Mouse (Mus musculus) intestine, postnatal 0 days (tissue): ENCODE data around the gene Nek3. TPM values are rescaled to one million over a fixed set of nuclear protein-coding genes. Genes with fewer than 3 reads are reported as not detected.

Source experiments
- ATAC-seq: fragments of 200-750 bp; cut with Nextera tagmentation; 2 replicates; pipeline ENCODE4 v1.8.0; 2017; ENCODE audit warnings: mild to moderate bottlenecking, moderate TSS enrichment, moderate library complexity
- H3K27ac ChIP-seq: fragments of 300-500 bp; sonication (generic); 2 replicates; pipeline ENCODE4 v1.5.1; 2014; ENCODE audit warnings: mild to moderate bottlenecking, low read depth, low read length, moderate library complexity
- H3K27me3 ChIP-seq: fragments of 300-500 bp; sonication (generic); replicated peaks from 2 replicates; pipeline ENCODE4 v1.6.1; 2014; ENCODE audit warnings: low read length, mixed read lengths; ENCODE audit not compliant: control insufficient read depth, insufficient read depth
- H3K36me3 ChIP-seq: fragments of 300-500 bp; sonication (generic); 2 replicates; pipeline ENCODE4 v1.6.1; 2014; ENCODE audit warnings: mild to moderate bottlenecking, moderate library complexity; ENCODE audit not compliant: control insufficient read depth, insufficient read depth
- H3K4me1 ChIP-seq: fragments of 300-500 bp; sonication (generic); replicated peaks from 2 replicates; pipeline ENCODE4 v1.6.1; 2014; ENCODE audit warnings: antibody characterized with exemption, low read length, mixed read lengths; ENCODE audit not compliant: control insufficient read depth, insufficient read depth
- H3K4me2 ChIP-seq: fragments of 300-500 bp; sonication (generic); replicated peaks from 2 replicates; pipeline ENCODE4 v1.6.1; 2014; ENCODE audit warnings: low read depth, mild to moderate bottlenecking, moderate library complexity
- H3K4me3 ChIP-seq: fragments of 300-500 bp; sonication (generic); 2 replicates; pipeline ENCODE4 v1.5.1; 2014; ENCODE audit warnings: low read depth, low read length
- H3K9ac ChIP-seq: fragments of 300-500 bp; sonication (generic); 2 replicates; pipeline ENCODE4 v1.6.1; 2014; ENCODE audit warnings: mild to moderate bottlenecking, low read depth, low read length
- H3K9me3 ChIP-seq: fragments of 300-500 bp; sonication (generic); 2 replicates; pipeline ENCODE4 v1.6.1; 2016; ENCODE audit warnings: mixed run types; ENCODE audit not compliant: control insufficient read depth
- CTCF ChIP-seq: sonication (generic); IDR thresholded peaks from 2 replicates; pipeline ENCODE4 v1.5.1; 2016; ENCODE audit warnings: low read depth, mild to moderate bottlenecking, control low read depth, antibody characterized with exemption, moderate library complexity
- WGBS: fragments of 180-500 bp; shearing (Covaris S2); extraction: QIAGEN DNeasy Blood & Tissue Kit; methylation state at CpG from one replicate; pipeline ENCODE4 v1.1.7; 2014; 5-methylcytosine and 5-hydroxymethylcytosine counted together
- polyA plus RNA-seq: library from polyadenylated mRNA; unstranded; fragments of >200 nt; fragmentation: Nextera tagmentation; extraction: Ambion mirVana; gene quantifications from 2 replicates; pipeline ENCODE4 v1.2.1, GENCODE M21; 2015

Nek3 gene
- polyA plus RNA-seq, 1 experiment from 2014 or later: 5.2 TPM

DNA sequence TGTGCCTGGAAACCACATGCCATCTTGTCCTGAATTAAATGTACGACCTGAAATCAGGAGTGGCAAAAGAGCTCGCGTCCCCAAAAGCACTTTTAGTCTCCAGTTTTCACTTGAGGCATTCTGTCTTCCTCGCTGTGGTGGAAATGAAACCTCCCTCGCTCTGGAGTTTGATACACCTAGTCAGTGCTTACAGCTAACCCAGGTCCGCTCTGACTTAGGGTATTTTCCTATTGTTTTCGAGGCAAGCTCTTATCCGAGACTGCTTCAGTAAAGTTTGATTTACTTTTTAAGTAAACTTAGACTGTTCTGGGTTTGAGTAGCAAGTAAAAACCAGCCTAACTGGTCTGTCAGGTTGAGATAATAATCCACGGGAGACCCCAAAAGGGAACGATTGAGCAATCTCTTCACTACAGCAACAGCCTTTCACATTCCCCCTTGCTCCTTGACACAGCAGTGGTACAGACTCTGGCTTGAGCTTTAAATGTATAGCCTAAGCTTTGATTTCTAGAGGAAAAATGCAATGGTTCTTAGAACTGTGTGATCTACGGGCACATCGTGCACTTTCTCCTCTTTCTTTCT lies 27.3 kb upstream of the Nek3 start:
- no peaks in the 10 kb centered on the region for H3K4me1 ChIP-seq
- peak overlapping the region; percentile 77 for H3K4me2 ChIP-seq
- H3K9ac ChIP-seq: peak overlapping the region; percentile 91
- 8% methylated on average over 12 of the region's 12 CpGs for WGBS
- H3K4me3 ChIP-seq: peak overlapping the region; percentile 86
- ATAC-seq: no peak
- no peaks in the 10 kb centered on the region for H3K9me3 ChIP-seq
- H3K36me3 ChIP-seq: no peaks in the 10 kb centered on the region
- no peaks in the 10 kb centered on the region for H3K27me3 ChIP-seq
- no peak for TF ChIP-seq CTCF
- H3K27ac ChIP-seq: peak overlapping the region; percentile 98

DNA sequence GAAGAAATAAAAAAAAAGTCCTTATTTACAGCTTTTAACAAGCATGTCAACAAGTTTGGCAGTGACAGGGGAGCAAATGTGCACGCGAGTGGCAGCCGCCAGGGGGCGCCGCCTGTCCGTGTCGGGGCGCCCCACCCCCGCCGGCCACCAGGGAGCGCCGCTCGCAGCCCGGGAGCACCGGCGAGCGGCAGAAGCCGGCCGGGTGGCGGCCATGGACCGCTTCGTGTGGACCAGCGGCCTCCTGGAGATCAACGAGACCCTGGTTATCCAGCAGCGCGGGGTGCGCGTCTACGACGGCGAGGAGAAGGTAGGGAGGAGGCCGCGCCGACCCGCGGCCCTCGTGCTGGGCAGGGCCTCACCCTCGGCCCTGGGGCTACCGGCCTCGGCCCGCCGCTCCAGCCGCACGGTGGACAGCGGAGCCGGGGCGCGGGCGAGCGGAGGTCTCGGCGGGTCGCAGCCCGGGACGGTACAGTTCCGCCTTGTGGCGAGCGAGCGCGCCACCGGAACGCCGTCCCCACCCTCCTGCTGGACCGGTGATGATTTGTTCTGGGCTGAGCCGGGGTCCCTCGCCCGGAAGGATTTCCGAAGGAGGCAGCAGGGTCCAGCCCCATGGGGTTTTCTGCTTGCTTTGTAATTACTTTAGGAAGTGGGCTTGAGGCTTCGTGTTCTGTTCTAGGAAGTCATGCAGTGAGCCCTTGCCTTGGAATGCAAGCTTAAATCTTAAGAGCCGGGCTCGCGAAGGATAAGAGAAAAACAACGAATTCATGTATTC lies 26.6 kb upstream of the Nek3 start, which contains the start of gene Vps36:
Vps36 (plus strand) TSS at position 150 of the 772 bp plus-strand sequence.
- ATAC-seq: peak; percentile 97
- peak within 1 kb of the TSS; percentile 77 for H3K4me2 ChIP-seq
- WGBS: under 1% methylated on average over 73 of the region's 73 CpGs
- H3K9me3 ChIP-seq: no peaks in the 10 kb centered on the region
- TF ChIP-seq CTCF: peak; percentile 97
- peak within 1 kb of the TSS; percentile 98 for H3K27ac ChIP-seq
- no peaks in the 10 kb centered on the region for H3K4me1 ChIP-seq
- H3K27me3 ChIP-seq: no peaks in the 10 kb centered on the region
- H3K9ac ChIP-seq: peak within 1 kb of the TSS; percentile 91
- peak within 1 kb of the TSS; percentile 86 for H3K4me3 ChIP-seq
- no peaks in the 10 kb centered on the region for H3K36me3 ChIP-seq

DNA sequence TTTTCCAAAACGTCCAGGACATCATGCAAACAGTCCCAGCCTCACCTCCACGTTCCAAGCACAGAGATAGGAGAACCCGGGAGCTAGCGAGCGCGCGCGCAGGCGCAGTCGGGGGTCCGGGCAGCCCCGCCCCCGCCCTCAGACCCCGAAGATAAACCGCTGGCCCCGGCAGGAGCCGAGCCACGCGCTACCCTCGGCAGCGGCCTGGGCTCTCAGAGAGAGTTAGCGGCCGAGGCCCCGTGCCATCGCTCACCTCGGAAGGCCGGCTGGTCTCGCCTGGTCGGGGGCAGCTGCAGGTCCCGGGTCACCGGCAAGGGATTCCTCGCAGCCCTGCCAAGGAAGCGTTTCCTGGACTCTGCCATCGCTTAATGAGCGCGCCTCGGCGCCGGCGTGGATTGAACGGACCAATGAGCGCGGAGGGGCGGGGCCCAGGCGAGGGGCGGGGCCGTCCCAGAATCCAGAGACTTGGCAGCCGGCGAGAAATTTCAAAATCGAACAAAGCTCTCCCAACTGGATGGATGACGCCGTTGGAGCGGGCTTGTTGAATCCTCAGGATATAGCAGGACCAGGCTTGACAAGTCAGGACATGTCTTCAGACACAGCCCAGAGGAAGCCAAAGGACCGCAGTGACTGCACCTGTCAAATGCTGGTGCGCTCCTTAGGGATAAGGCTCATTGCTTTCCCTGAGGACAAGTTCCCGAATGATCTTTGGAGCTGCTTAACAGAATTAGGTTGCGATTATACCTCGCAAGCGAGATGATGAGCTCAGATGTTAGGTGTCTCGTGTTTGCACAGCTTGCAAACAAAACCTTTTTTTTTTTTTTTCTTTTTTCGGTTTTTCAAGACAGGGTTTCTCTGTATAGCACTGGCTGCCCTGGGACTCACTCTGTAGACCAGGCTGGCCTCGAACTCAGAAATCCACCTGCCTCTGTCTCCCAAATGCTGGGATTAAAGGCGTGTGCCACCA lies 19.5 kb upstream of the Nek3 start, which contains the start of gene Ckap2:
Ckap2 (minus strand) TSS at position 389 of the 967 bp plus-strand sequence.
- H3K4me1 ChIP-seq: no peaks in the 10 kb centered on the region
- peak within 1 kb of the TSS; percentile 92 for H3K4me2 ChIP-seq
- H3K27me3 ChIP-seq: no peaks in the 10 kb centered on the region
- no peaks in the 10 kb centered on the region; the same call in 1 of the 2 replicates for H3K36me3 ChIP-seq
- H3K27ac ChIP-seq: peak within 1 kb of the TSS; percentile 57; the same call in 1 of the 2 replicates
- peak; percentile 98 for ATAC-seq
- no peak for TF ChIP-seq CTCF
- peak within 1 kb of the TSS; percentile 56 for H3K9ac ChIP-seq
- H3K4me3 ChIP-seq: peak within 1 kb of the TSS; percentile 81
- H3K9me3 ChIP-seq: no peaks in the 10 kb centered on the region
- 2% methylated on average over 63 of the region's 63 CpGs for WGBS

DNA sequence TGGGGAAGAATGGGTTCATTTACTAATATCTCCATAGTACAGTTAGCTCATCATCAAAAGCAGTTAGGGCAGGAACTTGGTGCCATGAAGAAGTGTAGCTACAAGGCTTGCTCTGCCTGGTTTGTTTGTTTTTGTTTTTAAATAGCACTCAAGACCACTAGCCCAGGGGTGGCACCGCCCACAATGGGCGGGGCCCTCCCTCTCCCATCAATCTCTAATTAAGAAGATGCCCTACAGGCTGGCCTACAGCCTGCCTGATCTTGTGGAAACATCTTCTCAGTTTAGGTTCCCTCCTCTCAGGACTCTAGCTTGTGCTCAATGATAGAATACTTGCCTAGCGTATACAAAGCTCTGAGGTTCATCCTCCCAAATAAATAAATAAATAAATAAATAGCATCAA lies 18.6 kb upstream of the Nek3 start:
- H3K27me3 ChIP-seq: no peaks in the 10 kb centered on the region
- H3K4me2 ChIP-seq: peak overlapping the region; percentile 92
- TF ChIP-seq CTCF: no peak
- no peaks in the 10 kb centered on the region for H3K9me3 ChIP-seq
- H3K36me3 ChIP-seq: no peaks in the 10 kb centered on the region; the same call in 1 of the 2 replicates
- H3K9ac ChIP-seq: peak overlapping the region; percentile 56
- peak overlapping the region; percentile 81 for H3K4me3 ChIP-seq
- ATAC-seq: no peak
- WGBS: 3% methylated on average over 3 of the region's 3 CpGs
- no peak overlapping the region for H3K27ac ChIP-seq
- H3K4me1 ChIP-seq: no peaks in the 10 kb centered on the region

DNA sequence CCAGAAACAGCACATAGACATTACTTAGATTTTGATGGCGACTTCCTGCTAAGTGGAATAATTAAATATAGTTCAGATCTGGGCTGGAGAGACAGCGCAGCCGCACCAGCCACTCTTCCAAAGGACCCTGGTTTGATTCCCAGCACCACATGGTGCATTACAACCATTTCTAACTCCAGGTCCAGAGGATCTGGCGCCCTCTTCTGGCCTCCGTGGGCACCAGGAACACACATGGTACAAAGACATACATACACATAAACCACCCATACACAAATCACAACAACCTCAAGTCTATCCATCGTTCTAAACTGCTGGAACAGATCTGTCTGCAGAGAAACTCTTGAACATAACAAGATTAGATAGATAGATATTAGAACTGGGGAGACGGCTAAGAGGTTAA lies 9.7 kb upstream of the Nek3 start:
- Histone ChIP-seq H3K36me3 (peaks cover 24% of the 10 kb centered on the region), H3K4me3 (no peak overlapping the region), H3K4me2 (no peak overlapping the region), H3K9ac (no peak overlapping the region), H3K27ac (no peak overlapping the region), H3K9me3 (no peaks in the 10 kb centered on the region), H3K4me1 (no peaks in the 10 kb centered on the region), H3K27me3 (no peaks in the 10 kb centered on the region)
- WGBS: 96% methylated on average over 7 of the region's 7 CpGs
- no peak for ATAC-seq
- TF ChIP-seq CTCF: no peak
